Mouse (Mus musculus) CH12.LX (cell line): ENCODE results near the gene Nr2c2ap.

Experiments
- CTCF ChIP-seq, 2 experiments: IDR thresholded peaks in 1 of 2; conservative IDR thresholded peaks in 1 of 2; 2 replicates each; pipeline ENCODE4 v1.5.1; 2011 to 2012; ENCODE audit warnings: low read depth in 2 of 2, low read length in 2 of 2, improper control_type of control experiment in 1 of 2, inconsistent platforms in 1 of 2, mild to moderate bottlenecking in 1 of 2, moderate library complexity in 1 of 2
- ELF1 ChIP-seq: IDR thresholded peaks from 2 replicates; pipeline ENCODE4 v1.6.1; 2014; ENCODE audit warnings: low read depth, mild to moderate bottlenecking, inconsistent platforms, low read length, improper control_type of control experiment
- EP300 ChIP-seq: IDR thresholded peaks from 2 replicates; pipeline ENCODE4 v1.6.1; 2011; ENCODE audit warnings: low read length, improper control_type of control experiment
- HCFC1 ChIP-seq: IDR thresholded peaks from 2 replicates; pipeline ENCODE4 v1.6.1; 2012; ENCODE audit warnings: low read depth, mild to moderate bottlenecking, inconsistent platforms, low read length, improper control_type of control experiment
- MAX ChIP-seq: IDR thresholded peaks from 2 replicates; pipeline ENCODE4 v1.6.1; 2011; ENCODE audit warnings: low read length, improper control_type of control experiment
- NRF1 ChIP-seq: IDR thresholded peaks from 2 replicates; pipeline ENCODE4 v1.6.1; 2014; ENCODE audit warnings: low read depth, mild to moderate bottlenecking, inconsistent platforms, low read length, improper control_type of control experiment, moderate library complexity
- POLR2A ChIP-seq: IDR thresholded peaks from 2 replicates; pipeline ENCODE4 v1.6.1; 2011; ENCODE audit warnings: low read depth, mild to moderate bottlenecking, improper control_type of control experiment, low read length
- RCOR1 ChIP-seq: conservative IDR thresholded peaks from 2 replicates; pipeline ENCODE4 v1.6.1; 2012; ENCODE audit warnings: low read depth, mild to moderate bottlenecking, inconsistent platforms, low read length, improper control_type of control experiment
- ZKSCAN1 ChIP-seq: IDR thresholded peaks from 2 replicates; pipeline ENCODE4 v1.6.1; 2012; ENCODE audit warnings: low read depth, inconsistent platforms, low read length, improper control_type of control experiment, borderline replicate concordance
- ZNF384 ChIP-seq: IDR thresholded peaks from 2 replicates; pipeline ENCODE4 v1.6.1; 2012; ENCODE audit warnings: low read depth, low read length, improper control_type of control experiment, inconsistent platforms

- no peak for TF ChIP-seq POLR2A
- no peak for TF ChIP-seq ZNF384
- TF ChIP-seq CTCF (conservative IDR thresholded peaks at IDR 0.05 in 1 of 2, IDR thresholded peaks at IDR 0.05 in 1 of 2; ENCODE audit: low read depth in 2 of 2, low read length in 2 of 2), result no peak
- no peak for TF ChIP-seq RCOR1
- no peak for TF ChIP-seq NRF1
- TF ChIP-seq HCFC1, result no peak
- TF ChIP-seq EP300, result no peak
- TF ChIP-seq ZKSCAN1, result no peak
- TF ChIP-seq MAX, result no peak
- no peak for TF ChIP-seq ELF1
Observed at GRCm38 (mm10) chr8:70111192-70111795, 19.8 kb upstream of the Nr2c2ap start.
